Mouse (Mus musculus): ENCODE data around the gene Mpdu1.
"Not testable (repeated sequence)": the region's sequence is repeated elsewhere in the genome, so short reads cannot be mapped to it uniquely, and the experiment has no call there.

The Mpdu1 gene

GRCm38 (mm10) chr11:69662213-69662966, at the start of gene Mpdu1:
TSS of gene Mpdu1 (minus strand) at chr11:69662642.
- DNase-seq (ENCODE audit: low spot score): peak; percentile 91

DNA sequence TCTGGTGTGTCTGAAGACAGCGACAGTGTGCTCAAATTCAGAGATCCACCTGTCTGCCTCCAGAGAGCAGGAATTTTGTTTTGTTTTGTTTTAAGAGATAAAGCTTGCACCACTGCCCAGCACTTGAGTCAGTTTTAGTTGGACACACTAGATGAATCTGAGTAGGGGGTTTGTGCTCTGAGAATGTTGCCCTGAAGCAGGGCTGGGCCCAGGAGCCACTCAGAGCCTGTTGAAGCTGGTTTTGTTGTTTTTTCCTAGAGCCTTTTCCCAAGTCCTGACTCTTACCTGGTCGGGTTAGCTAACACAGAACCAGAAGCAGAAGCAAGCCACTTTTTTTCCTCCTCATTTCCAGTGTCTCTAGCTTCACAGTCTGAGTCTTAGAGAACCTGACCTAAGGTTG, 48.6 kb upstream of the Mpdu1 start:
- no peak for DNase-seq (ENCODE audit: low spot score)

DNA sequence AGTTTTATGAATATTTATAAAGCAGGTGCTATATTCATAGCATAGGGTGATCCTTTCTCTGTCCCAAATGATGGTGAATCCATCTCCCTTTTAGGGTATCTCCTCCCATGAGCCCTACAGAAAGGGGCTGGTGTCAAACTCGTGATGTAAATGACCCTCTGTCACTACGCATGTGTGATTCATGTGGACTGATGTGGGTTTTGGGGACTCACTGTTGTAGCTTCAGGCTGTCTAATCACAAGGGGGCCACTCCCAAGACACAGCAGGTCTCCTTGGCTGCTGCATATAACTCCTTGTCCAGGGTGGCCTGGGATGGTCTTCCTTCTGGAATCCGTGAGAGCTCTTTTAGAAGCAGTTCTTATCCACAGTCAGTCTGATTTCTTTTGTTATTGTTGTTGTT, 48.0 kb upstream of the Mpdu1 start:
- no peak for DNase-seq (ENCODE audit: low spot score)

DNA sequence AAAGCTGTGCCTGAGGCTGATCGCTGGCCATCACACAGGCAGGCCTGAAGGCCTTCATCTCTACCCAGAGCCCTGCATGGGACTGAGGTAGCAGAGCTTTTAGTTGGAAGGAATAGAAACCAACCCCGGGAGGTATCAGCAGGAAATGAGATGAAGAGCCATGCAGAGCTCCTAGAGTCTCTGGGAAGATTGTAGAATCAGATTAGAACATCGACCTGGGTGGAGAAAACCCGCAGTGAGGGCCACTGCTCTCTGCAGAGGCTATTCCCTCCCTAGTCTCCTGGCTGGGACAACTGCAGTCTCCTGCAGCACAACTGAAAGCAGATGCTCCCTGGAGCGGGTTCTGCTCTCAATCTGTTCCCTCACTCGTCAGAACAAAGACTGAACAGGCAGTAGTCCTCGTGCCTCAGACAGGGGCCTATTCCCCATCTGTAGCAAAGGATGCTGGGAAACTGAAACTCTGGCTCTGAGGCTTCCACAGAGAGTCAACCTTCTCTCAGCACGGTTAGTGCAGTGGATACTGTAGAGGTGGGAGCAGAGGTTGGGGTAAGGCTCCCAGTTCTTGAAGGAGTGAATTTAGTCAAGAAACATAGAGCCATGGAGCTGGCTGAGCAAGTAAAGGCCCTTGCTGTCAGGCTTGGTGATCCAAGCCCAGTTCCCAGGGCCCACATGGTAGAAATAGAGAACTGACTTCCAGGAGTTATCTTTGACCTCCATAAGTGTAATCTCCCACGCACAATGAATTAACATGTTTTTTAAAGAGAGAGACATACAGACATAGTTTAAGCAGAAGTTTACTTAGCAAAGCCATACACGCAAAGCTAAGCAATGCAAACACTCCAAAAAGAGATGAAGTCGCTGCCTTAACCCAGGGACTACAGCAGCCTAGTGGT, 47.4 kb upstream of the Mpdu1 start:
- peak; percentile 40 for DNase-seq (ENCODE audit: low spot score)

- DNase-seq (ENCODE audit: low spot score): no peak
These were observed 46.3 kb upstream of the Mpdu1 start for GRCm38 (mm10) chr11:69708614-69709265.

GRCm38 (mm10) chr11:69707873-69708381, 45.5 kb upstream of the Mpdu1 start:
- DNase-seq (ENCODE audit: low spot score): no peak

GRCm38 (mm10) chr11:69707480-69707847, 45.0 kb upstream of the Mpdu1 start:
- DNase-seq (ENCODE audit: low spot score): no peak

DNA sequence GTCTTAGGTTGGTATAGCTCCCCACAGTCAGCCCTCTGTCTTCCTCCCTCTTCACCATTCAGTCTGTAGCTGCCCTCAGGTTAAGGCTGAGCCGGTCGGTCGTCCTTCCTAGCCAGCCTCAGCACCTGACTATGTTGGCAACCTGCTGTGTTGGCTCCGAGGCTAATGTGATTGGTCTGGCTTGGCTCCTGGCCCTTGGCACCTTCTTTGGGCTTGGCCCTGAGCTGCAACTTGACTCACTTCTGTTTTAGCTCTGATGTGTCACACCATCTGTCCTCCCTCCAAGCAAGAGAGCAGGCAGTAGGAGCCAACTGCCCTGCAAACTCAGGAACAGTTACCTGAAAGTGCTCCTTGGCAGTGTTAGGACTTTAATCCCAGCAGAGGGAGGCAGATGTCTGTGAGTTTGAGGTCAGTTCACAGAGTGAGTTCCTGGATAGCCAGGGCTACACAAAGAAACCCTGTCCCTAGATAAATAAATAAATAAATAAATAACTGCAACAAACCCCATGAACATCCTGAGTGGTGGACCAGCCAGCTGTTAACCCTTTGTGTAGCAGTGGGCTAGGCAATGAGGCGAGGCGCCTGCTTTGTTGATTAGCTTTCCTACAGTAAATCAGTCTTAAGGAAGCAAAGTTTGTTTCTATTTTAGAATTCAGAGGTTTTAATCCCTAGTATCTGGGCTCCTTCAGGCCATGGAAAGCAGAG, 44.5 kb upstream of the Mpdu1 start:
- no peak for DNase-seq (ENCODE audit: low spot score)

- DNase-seq (ENCODE audit: low spot score): no peak
These were observed 42.2 kb upstream of the Mpdu1 start for GRCm38 (mm10) chr11:69704613-69705010.

DNA sequence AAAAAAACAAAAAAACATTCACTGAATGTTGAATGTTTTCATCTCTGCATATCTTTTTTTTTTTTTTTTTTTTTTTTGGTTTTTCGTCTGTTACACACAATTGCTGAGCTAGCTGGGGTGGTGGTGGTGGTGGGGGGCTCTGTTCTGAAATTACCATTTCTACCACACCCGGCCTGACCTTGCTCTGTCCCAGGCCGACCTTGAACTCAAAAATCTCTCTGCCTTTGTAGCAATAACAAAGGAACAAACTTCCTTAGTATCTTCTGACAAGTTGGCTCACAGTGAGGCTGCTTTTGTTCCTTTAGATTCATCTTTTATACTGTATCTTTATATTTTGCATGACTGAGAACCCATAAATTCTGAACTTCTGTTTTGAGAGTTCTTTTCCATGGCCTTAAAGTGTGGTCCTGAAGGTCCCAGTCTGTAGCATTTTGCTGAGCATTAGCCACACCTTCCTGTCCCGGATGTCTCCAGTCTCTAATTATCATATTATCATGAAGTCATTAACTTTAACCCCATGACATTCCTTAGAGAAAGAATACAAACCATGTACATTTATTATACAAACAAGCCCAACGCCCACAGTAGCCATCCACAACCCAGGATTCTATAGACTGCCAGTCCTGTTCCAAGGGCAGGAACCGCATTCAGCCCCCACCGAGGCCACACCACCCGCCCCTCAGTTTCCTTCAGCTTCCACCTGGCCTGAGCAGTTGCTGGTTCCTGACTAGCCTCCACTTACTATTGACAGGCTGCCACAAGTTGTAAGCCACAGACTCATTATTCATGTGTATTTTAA, 41.6 kb upstream of the Mpdu1 start:
- DNase-seq (ENCODE audit: low spot score): no peak

GRCm38 (mm10) chr11:69703381-69703780, 40.9 kb upstream of the Mpdu1 start:
- not testable (repeated sequence) for DNase-seq (ENCODE audit: low spot score)

DNA sequence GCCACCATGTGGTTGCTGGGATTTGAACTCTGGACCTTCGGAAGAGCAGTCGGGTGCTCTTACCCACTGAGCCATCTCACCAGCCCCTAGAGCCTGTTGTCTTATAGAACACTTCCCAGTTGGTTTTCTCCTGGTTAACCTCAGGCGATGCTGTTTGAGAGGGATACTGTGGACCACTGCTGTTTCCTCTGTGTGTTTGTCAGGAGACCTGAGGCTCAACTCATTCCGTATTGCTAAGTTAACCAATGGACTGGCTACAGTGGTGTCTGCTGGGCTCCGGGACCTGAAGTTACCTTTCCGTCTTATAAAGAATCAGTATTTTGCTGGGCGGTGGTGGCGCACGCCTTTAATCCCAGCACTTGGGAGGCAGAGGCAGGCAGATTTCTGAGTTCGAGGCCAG, 40.4 kb upstream of the Mpdu1 start:
- DNase-seq (ENCODE audit: low spot score): not testable (repeated sequence)

- no peak for DNase-seq (ENCODE audit: low spot score)
These were observed 37.2 kb upstream of the Mpdu1 start for GRCm38 (mm10) chr11:69699595-69699994.

DNA sequence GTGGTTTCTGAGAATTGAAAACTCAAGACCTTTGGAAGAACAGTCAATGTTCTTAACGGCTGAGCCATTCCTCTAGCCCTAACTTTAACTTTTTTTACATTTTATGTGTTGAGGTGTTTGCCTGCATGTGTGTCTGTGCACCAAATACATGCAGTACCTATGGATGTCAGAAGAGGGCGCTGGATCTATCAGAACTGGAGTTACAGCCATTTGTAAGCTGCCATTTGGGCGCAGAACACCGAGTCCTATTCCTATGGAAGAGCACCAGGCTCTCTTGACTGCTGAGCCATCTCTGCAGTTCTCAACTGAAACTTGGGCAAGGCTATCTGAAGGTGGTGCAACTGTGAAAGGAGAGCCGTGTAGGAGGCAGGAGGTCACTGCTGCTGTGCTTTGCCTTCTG, 36.1 kb upstream of the Mpdu1 start:
- no peak for DNase-seq (ENCODE audit: low spot score)

DNA sequence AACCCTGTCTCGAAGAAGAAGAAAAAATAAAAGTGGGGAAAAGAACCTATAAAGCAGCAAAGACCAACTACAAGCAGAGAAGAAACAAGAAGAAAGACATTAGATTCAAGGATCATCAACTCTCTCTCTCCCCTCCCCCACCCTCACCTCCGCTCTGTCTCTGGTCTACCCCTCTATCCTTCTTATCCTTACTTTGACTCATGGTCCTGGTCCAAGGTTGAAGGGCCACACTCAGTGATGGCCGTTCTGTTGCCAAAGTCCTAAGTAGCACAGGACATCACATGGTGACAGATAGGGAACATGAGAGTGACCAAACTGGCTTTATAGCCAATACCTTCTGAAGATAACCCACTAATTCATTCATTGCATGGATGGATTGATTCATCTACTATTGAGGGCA, 35.0 kb upstream of the Mpdu1 start:
- DNase-seq (ENCODE audit: low spot score): no peak

DNA sequence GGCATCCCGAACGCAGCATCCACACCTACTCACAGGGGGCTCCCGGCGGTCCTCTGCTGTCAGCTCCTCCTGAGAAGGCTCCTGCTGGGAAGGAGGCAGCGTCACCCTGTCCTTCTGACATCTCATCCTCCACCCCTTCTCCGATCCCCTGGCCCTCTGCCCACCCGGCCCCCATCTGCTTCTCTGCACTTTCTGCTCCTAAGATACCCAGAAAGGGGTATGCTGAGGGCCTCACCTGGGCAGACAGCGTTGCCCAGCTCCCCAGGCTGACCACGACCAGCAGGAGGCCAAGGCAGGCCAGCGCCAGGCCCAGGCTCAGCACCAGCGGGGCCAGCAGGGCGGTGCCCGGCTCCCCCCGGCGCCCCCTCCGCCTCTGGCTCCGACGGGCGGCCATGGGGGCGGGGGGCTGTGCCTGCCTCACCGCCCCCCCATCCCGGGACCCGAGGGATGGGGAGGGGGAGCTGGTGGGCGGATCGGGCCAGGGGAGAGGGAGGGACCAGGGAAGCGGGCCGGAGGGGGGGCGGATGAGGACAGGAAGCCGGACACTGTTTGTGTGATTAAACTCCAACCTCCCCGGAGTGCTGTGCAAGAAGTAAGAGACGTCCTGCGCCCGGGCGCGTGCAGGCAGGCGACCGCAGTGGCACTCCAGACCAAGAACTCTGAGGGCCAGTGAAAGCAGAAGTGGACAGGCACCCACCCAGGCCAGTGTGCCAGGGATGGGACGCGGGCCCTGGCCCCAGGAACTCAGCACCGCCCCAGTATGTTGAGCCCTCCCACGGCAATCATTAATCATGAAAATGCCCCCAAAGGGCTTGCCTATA, 33.1 kb upstream of the Mpdu1 start, which contains the start of the genes Tnfsf12 and Tnfsfm13:
Gene Tnfsf12, minus strand, starts transcription at position 489 of the 821 bp plus-strand sequence.
Gene Tnfsfm13, minus strand, starts transcription at position 738 of the 821 bp plus-strand sequence.
- no peak for DNase-seq (ENCODE audit: low spot score)

DNA sequence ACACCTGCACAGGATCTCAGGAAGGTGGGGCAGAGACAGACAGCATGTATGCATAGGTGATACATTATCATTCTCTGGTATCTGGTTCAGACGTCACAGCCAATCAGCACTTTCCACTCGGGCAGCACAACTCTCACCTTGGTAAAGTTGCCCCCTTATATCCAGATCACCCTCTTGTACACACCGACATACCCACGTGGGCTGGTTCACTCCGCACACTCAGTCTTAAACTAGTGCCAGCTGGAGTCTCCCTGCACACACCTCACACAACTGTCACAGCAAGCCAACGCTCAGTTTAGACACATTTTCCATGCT, 32.6 kb upstream of the Mpdu1 start:
- DNase-seq (ENCODE audit: low spot score): no peak

DNA sequence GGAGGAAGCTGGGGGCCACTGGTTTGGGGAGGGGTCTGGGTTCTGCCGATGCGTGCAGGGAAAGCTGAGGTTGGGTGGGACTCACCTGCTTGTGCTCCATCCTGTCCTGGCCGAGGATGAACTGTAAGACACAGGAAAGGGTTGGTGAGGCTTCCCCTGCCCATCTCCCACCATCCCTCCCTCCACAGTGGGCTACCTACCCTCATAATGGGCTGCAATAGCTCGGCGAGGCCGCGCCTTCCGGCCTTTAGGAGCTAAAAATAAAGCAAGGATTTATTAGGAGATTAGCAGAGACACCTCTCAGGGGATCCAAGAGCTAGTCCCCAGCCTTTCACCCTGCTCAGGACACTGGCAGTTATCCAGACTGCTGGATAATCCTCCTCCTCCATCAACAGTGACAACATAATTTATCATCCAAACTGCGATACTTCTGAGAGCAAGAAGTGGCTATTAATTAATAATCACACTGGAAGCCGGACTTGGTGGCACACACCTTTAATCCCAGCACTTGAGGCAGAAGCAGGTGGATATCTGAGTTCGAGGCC, 31.1 kb upstream of the Mpdu1 start:
- DNase-seq (ENCODE audit: low spot score): no peak

DNA sequence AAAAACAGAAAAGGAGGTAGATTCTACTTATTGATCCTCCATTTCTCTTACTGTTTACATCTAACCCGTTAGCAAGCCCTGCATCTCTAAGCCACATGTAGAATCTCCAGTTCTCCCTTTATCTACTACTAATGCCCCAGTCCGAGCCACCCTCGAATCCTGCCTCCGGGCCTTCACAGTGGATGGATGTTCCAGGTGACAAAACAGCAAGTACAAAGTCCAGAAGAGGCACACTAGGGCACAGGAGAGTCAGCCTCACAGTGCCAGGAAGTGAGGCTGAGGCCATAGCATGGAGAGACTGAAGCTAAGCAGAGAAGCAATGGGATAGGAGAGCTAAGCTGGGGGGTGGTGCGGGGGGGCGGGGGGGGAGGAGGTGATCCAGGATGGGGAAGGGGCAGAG, 30.4 kb upstream of the Mpdu1 start:
- DNase-seq (ENCODE audit: low spot score): no peak

Data from c-Kit-positive CD71-positive TER-119-positive erythroid progenitor cells, embryonic 14.5 days (primary cell).